Mouse (Mus musculus) v-Abl transformed pro-B cells (cell line): Measurements from ENCODE around the gene Afm.

Experiments used
- in situ Hi-C, 2 experiments: fragments of 400-800 bp; cut with MboI; formaldehyde crosslinking; loops; one replicate each; pipeline ENCODE4 v1.15.1; 2025; ENCODE audit not compliant: unreplicated experiment in 2 of 2

Gene Afm

GRCm38 (mm10) chr5:90601469-90601868 lies 82.7 kb downstream of the Afm start:
- in situ Hi-C loops = no loop called here
